Mouse (Mus musculus): Measurements from ENCODE around the gene Sprr2h. TPM values are rescaled to one million over a fixed set of nuclear protein-coding genes. Genes with fewer than 3 reads are reported as not detected.

Sprr2h gene
- not detected in 2 replicates for polyA plus RNA-seq (2016; fragmentation: Nextera tagmentation; extraction: Ambion mirVana)

DNA sequence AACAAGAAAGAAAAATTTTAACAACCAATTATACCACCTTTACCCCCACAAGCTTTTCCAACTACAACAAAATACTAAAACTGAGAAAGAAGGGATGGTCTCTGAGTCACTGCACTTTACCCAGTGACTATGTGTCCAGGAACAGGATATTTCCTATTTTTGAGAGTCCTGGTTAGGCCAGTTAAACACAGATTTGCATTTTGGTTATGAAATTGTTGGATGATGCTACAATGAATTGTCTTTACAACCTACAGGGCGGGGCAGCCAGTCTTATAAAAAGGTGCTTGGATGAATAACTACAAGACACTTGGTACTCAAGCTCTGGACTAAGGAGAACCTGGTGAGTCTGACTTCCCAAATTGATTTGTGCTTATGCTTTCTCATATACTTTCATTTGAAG lies at the start of gene Sprr2h:
Gene Sprr2h (plus strand): TSS at position 301 of the 400 bp plus-strand sequence.
- H3K4me1 ChIP-seq, result no peaks in the 10 kb centered on the region
- H3K4me2 ChIP-seq (replicated peaks), result no peak within 1 kb of the TSS
- no peaks in the 10 kb centered on the region for H3K36me3 ChIP-seq
- H3K27ac ChIP-seq, result no peak within 1 kb of the TSS
- H3K9ac ChIP-seq, result no peak within 1 kb of the TSS
- no peak within 1 kb of the TSS for H3K4me3 ChIP-seq
- no peaks in the 10 kb centered on the region for H3K27me3 ChIP-seq
- ATAC-seq (ENCODE audit: insufficient number of reproducible peaks, insufficient read depth, low FRiP score, low TSS enrichment), result no peak
- no peaks in the 10 kb centered on the region for H3K9me3 ChIP-seq
- WGBS, result 83% methylated on average over 1 of the region's 1 CpGs

DNA sequence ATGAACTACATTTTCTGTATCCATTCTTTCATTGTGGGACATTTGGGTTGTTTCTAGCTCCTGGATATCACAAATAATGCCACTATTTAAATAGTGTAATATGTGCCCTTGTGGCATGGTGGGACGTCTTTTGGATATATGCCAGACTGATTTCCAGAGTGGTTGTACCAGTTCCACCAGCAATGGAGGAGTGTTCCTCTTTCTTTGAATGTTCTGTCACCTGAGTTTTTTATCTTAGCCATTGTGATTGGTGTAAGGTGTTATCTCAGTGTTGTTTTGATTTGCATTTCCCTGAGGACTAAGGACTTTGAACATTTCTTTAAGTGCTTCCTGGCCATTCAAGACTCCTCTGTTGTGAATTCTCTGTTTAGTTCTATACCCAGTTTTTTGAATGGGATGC lies 49.2 kb upstream of the Sprr2h start:
- H3K4me3 ChIP-seq, result no peak overlapping the region
- no peak overlapping the region for H3K9ac ChIP-seq
- H3K27ac ChIP-seq, result no peak overlapping the region
- no peaks in the 10 kb centered on the region for H3K27me3 ChIP-seq
- H3K36me3 ChIP-seq, result no peaks in the 10 kb centered on the region
- H3K4me2 ChIP-seq (replicated peaks), result no peak overlapping the region
- WGBS, result 83% methylated on average over 1 of the region's 1 CpGs
- H3K9me3 ChIP-seq, result no peaks in the 10 kb centered on the region
- ATAC-seq (ENCODE audit: insufficient number of reproducible peaks, insufficient read depth, low FRiP score, low TSS enrichment), result no peak
- H3K4me1 ChIP-seq, result no peaks in the 10 kb centered on the region

DNA sequence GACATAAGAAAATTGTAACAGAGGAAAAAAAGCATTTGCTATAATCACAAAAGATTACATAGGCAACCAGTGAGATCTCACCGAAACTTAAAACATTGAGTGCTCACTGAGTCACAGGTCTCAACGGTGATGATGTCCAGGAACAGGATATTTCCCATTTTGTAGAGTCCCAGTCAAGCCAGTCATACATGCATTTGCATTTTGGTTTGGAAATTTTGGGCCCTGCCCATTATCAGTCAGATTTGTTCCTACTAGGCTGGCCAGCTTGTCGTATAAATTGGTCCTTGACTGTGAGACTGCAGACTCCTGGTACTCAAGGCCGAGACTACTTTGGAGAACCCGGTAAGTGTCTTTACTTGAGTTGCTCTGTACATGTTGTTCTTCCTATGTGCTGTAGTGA lies 46.6 kb upstream of the Sprr2h start, which contains the start of gene Sprr2d:
Gene Sprr2d (plus strand): TSS at position 301 of the 400 bp plus-strand sequence.
- Histone ChIP-seq H3K4me3 (no peak within 1 kb of the TSS), H3K4me2 (replicated peaks) (no peak within 1 kb of the TSS), H3K9ac (no peak within 1 kb of the TSS), H3K9me3 (no peaks in the 10 kb centered on the region), H3K36me3 (no peaks in the 10 kb centered on the region), H3K27me3 (no peaks in the 10 kb centered on the region), H3K4me1 (no peaks in the 10 kb centered on the region), H3K27ac (no peak within 1 kb of the TSS)
- WGBS, result 88% methylated on average over 5 of the region's 5 CpGs
- no peak for ATAC-seq (ENCODE audit: insufficient number of reproducible peaks, insufficient read depth, low FRiP score, low TSS enrichment)

DNA sequence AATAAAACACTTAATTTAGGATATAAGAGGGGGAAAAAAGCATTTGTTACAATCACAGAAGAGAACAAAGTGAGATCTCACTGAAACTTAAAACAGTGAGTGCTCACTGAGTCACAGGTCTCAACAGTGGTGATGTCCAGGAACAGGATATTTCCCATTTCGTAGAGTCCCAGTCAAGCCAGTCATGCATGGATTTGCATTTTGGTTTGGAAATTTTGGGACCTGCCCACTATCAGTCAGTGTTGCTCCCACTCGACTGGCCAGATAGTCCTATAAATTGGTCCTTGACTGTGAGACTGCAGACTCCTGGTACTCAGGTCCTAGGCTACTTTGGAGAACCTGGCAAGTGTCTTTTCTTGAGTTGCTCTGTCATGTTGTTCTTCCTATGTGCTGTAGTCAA lies 33.6 kb upstream of the Sprr2h start, which contains the start of gene Sprr2e:
Gene Sprr2e (plus strand): TSS at position 301 of the 400 bp plus-strand sequence.
- no peak within 1 kb of the TSS for H3K9ac ChIP-seq
- no peak within 1 kb of the TSS for H3K4me3 ChIP-seq
- H3K4me1 ChIP-seq, result no peaks in the 10 kb centered on the region
- WGBS, result 82% methylated on average over 2 of the region's 2 CpGs
- H3K9me3 ChIP-seq, result no peaks in the 10 kb centered on the region
- ATAC-seq (ENCODE audit: insufficient number of reproducible peaks, insufficient read depth, low FRiP score, low TSS enrichment), result no peak
- no peaks in the 10 kb centered on the region for H3K36me3 ChIP-seq
- H3K27ac ChIP-seq, result no peak within 1 kb of the TSS
- no peaks in the 10 kb centered on the region for H3K27me3 ChIP-seq
- H3K4me2 ChIP-seq (replicated peaks), result no peak within 1 kb of the TSS

DNA sequence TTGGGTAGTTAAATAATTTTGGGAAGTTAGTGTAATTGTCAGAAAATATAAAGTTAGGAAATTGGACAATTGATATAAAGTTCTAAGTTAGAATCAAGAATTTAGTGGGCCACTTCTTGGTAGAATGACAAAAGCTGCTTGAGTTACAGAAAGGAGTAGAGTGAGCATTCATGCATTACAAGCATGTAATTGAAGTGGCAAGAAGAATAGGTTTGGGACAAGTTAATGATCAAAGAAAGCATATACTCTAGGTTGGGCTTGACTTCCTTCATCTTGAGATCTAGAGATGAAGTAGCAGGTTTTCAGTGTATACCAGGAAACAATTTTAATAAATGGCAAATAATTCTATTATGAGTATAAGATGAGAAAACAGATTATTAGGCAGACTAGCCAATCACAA lies 23.9 kb upstream of the Sprr2h start:
- no peaks in the 10 kb centered on the region for H3K4me1 ChIP-seq
- H3K4me2 ChIP-seq (replicated peaks), result no peak overlapping the region

DNA sequence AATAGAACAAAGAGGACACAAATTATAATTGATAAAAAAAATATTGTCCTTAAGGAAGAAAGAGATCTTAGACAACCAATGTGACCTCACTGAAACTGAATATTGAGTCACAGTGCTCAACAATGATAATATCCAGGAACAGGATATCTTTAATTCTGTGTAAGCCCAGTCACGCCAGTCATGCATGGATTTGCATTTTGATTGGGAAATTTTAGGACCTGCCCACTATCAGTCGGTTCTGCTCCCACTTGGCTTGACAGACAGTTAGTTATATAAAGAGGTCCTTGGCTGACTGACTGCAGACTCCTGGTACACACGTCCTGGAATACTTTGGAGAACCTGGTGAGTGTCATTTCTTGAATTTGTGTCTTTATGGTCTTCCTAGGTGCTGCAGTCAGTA lies 20.6 kb upstream of the Sprr2h start, which contains the start of gene Sprr2f:
Gene Sprr2f (plus strand): TSS at position 301 of the 400 bp plus-strand sequence.
- Histone ChIP-seq H3K36me3 (no peaks in the 10 kb centered on the region), H3K4me3 (no peak within 1 kb of the TSS), H3K27me3 (no peaks in the 10 kb centered on the region), H3K27ac (no peak within 1 kb of the TSS), H3K9ac (no peak within 1 kb of the TSS), H3K4me1 (no peaks in the 10 kb centered on the region), H3K4me2 (replicated peaks) (no peak within 1 kb of the TSS), H3K9me3 (no peaks in the 10 kb centered on the region)
- 60% methylated on average over 3 of the region's 3 CpGs for WGBS
- ATAC-seq (ENCODE audit: insufficient number of reproducible peaks, insufficient read depth, low FRiP score, low TSS enrichment), result no peak

More for the DNA sequence above, 23.9 kb upstream of the Sprr2h start:
- Histone ChIP-seq H3K27me3 (no peaks in the 10 kb centered on the region), H3K4me3 (no peak overlapping the region), H3K36me3 (no peaks in the 10 kb centered on the region), H3K9ac (no peak overlapping the region), H3K27ac (no peak overlapping the region), H3K9me3 (no peaks in the 10 kb centered on the region)
- ATAC-seq (ENCODE audit: insufficient number of reproducible peaks, insufficient read depth, low FRiP score, low TSS enrichment), result no peak

DNA sequence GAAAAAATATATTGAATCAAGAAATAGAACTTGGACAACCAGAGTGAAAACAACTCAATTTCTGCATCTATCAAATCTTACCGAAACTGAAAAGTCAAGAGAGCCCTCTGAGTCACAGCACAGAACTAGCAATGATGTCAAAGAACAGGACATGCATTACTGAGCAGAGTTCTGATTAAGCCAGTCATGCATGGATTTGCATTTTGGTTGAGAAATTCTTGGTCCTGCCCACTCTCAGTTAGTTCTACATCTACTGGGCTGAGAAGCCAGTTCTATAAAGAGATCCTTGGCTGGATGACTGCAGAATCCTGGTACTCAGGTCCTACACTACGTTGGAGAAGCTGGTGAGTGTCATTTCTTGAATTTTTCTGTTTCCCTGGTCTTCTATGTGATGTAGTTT lies 11.9 kb upstream of the Sprr2h start:
- ATAC-seq (ENCODE audit: insufficient number of reproducible peaks, insufficient read depth, low FRiP score, low TSS enrichment), result no peak
- Histone ChIP-seq H3K4me1 (no peaks in the 10 kb centered on the region), H3K27ac (no peak overlapping the region), H3K9ac (no peak overlapping the region), H3K9me3 (no peaks in the 10 kb centered on the region), H3K4me2 (replicated peaks) (no peak overlapping the region), H3K4me3 (no peak overlapping the region), H3K36me3 (no peaks in the 10 kb centered on the region), H3K27me3 (no peaks in the 10 kb centered on the region)
- 69% methylated on average over 2 of the region's 2 CpGs for WGBS

DNA sequence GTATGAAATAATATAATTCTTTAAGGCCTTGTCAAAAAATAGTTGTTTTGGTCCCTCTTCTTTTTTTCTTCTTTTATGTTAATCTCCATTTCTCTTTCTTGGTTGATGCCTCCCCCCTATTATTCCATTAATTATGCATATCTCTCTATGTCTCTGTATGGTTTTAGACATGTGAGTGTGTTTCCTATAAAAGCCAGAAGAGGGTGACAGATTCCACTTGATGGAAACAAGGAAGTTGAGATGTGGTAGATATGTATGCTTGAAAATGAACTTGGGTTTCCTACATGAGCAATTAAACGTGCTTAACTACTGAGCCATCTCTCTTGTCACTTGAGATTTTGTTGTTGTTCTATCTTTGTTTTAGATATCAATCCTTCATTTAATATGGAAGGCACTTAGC lies 8.8 kb downstream of the Sprr2h start:
- H3K4me3 ChIP-seq, result no peak overlapping the region
- no peaks in the 10 kb centered on the region for H3K27me3 ChIP-seq
- H3K9me3 ChIP-seq, result no peaks in the 10 kb centered on the region
- 60% methylated on average over 1 of the region's 1 CpGs for WGBS
- no peak overlapping the region for H3K27ac ChIP-seq
- H3K4me1 ChIP-seq, result no peaks in the 10 kb centered on the region
- no peak overlapping the region for H3K4me2 ChIP-seq (replicated peaks)
- ATAC-seq (ENCODE audit: insufficient number of reproducible peaks, insufficient read depth, low FRiP score, low TSS enrichment), result no peak
- H3K9ac ChIP-seq, result no peak overlapping the region
- H3K36me3 ChIP-seq, result no peaks in the 10 kb centered on the region

DNA sequence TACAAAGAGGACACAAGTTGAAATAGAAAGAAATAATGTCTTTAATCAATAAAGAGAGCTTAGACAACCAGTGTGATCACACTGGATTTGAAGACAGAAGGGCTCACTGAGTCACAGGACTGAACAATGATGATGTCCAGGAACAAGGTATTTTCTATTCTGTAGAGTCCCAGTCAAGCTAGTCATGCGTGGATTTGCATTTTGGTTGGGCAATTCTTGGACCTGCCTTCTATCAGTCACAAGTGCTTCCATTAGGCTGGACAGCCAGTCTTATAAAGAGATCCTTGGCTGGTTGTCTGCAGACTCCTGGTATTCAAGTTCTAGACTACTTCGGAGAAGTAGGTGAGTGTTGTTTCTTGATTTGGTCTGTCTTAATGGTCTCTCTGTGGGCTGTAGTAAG lies 22.2 kb downstream of the Sprr2h start, which contains the start of gene Sprr2i:
Gene Sprr2i (plus strand): TSS at position 301 of the 400 bp plus-strand sequence.
- no peaks in the 10 kb centered on the region for H3K36me3 ChIP-seq
- no peak within 1 kb of the TSS for H3K4me3 ChIP-seq
- no peaks in the 10 kb centered on the region for H3K27me3 ChIP-seq
- H3K4me1 ChIP-seq, result no peaks in the 10 kb centered on the region
- H3K9me3 ChIP-seq, result no peaks in the 10 kb centered on the region
- no peak within 1 kb of the TSS for H3K9ac ChIP-seq
- no peak within 1 kb of the TSS for H3K27ac ChIP-seq
- WGBS, result 93% methylated on average over 2 of the region's 2 CpGs
- no peak within 1 kb of the TSS for H3K4me2 ChIP-seq (replicated peaks)
- ATAC-seq (ENCODE audit: insufficient number of reproducible peaks, insufficient read depth, low FRiP score, low TSS enrichment), result no peak

DNA sequence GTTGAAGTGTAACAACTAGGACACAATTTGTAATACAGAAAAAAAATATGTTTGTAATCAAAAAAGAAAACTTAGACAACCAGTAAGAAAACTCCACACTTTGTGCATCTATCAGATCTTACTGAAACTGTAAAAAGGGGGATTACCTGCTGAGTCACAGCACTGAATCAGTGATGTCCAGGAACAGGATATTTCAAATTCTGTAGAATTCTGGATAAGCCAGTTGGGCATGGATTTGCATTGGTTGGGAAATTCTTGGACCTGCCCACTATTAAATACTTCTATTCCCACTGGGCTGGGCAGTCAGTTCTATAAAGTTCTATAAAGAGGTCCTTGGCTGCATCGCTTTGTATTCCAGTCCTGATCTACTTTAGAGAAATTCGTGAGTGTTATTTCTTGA lies 32.3 kb downstream of the Sprr2h start, which contains the start of gene Sprr2j-ps:
Gene Sprr2j-ps (plus strand): TSS at position 301 of the 400 bp plus-strand sequence.
- H3K4me2 ChIP-seq (replicated peaks), result no peak within 1 kb of the TSS
- ATAC-seq (ENCODE audit: insufficient number of reproducible peaks, insufficient read depth, low FRiP score, low TSS enrichment), result no peak
- H3K4me1 ChIP-seq, result no peaks in the 10 kb centered on the region
- H3K27ac ChIP-seq, result no peak within 1 kb of the TSS
- H3K9me3 ChIP-seq, result no peaks in the 10 kb centered on the region
- H3K4me3 ChIP-seq, result no peak within 1 kb of the TSS
- H3K27me3 ChIP-seq, result no peaks in the 10 kb centered on the region; the same call in 1 of the 2 replicates
- WGBS, result 90% methylated on average over 2 of the region's 2 CpGs
- no peaks in the 10 kb centered on the region for H3K36me3 ChIP-seq
- H3K9ac ChIP-seq, result no peak within 1 kb of the TSS

DNA sequence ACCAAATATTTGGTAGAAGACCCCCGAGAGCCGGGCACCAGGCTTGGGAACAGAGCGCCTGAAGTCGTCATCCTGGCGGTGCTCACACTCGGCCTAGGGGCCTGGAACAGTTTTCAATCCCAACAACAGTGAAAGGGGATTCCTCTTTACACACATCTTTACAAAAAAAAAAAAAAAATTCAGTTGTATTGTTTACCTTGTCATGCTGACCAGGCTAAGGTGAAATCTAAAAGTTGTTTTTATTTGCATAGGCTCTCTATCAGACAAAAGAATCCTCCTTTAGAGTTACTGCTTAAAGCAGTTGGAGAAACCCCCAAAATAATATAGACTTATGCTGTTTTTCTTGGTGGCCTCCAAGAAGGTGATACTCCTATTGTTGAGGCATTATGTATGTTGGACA lies 43.8 kb downstream of the Sprr2h start, which contains the start of gene Gm9774:
Gene Gm9774 (minus strand): TSS at position 101 of the 400 bp plus-strand sequence.
- Histone ChIP-seq H3K27ac (no peak within 1 kb of the TSS), H3K4me3 (no peak within 1 kb of the TSS), H3K4me2 (replicated peaks) (no peak within 1 kb of the TSS), H3K36me3 (no peaks in the 10 kb centered on the region), H3K9ac (no peak within 1 kb of the TSS), H3K4me1 (no peaks in the 10 kb centered on the region), H3K27me3 (no peaks in the 10 kb centered on the region), H3K9me3 (no peaks in the 10 kb centered on the region)
- no peak for ATAC-seq (ENCODE audit: insufficient number of reproducible peaks, insufficient read depth, low FRiP score, low TSS enrichment)
- WGBS, result 93% methylated on average over 6 of the region's 6 CpGs

DNA sequence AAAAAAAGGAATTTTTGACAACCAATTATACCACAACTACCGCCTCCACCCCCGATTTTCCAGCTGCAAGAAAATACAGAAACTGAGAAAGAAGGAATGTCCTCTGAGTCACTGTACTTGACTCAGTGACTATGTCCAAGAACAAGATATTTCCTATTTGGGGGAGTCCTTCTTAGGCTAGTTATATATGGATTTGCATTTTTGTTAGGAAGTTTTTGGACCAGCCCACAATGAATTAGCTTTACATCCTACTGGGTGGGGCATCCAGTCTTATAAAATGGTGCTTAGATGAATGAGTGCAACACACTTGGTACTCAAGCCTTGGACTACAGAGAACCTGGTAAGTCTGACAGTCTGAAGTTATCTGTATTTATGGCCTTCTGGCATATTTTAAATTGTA lies 46.8 kb downstream of the Sprr2h start, which contains the start of gene Sprr2k:
Gene Sprr2k (plus strand): TSS at position 301 of the 400 bp plus-strand sequence.
- no peak within 1 kb of the TSS for H3K9ac ChIP-seq
- WGBS, result 77% methylated on average over 2 of the region's 2 CpGs

More for the DNA sequence above, 46.8 kb downstream of the Sprr2h start, which contains the start of gene Sprr2k:
- Histone ChIP-seq H3K4me2 (replicated peaks) (no peak within 1 kb of the TSS), H3K27me3 (no peaks in the 10 kb centered on the region), H3K4me3 (no peak within 1 kb of the TSS), H3K9me3 (no peaks in the 10 kb centered on the region), H3K36me3 (no peaks in the 10 kb centered on the region), H3K4me1 (no peaks in the 10 kb centered on the region), H3K27ac (no peak within 1 kb of the TSS)
- no peak for ATAC-seq (ENCODE audit: insufficient number of reproducible peaks, insufficient read depth, low FRiP score, low TSS enrichment)
